Mouse (Mus musculus): ENCODE data around the gene Sprr2h. TPM values are rescaled to one million over a fixed set of nuclear protein-coding genes. Genes with fewer than 3 reads are reported as not detected.

The Sprr2h gene
- polyA plus RNA-seq, 2 experiments: 0.09 TPM; not detected in 1

DNA sequence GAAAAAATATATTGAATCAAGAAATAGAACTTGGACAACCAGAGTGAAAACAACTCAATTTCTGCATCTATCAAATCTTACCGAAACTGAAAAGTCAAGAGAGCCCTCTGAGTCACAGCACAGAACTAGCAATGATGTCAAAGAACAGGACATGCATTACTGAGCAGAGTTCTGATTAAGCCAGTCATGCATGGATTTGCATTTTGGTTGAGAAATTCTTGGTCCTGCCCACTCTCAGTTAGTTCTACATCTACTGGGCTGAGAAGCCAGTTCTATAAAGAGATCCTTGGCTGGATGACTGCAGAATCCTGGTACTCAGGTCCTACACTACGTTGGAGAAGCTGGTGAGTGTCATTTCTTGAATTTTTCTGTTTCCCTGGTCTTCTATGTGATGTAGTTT lies 11.9 kb upstream of the Sprr2h start:
- WGBS: 82% methylated on average over 2 of the region's 2 CpGs
- no peaks in the 10 kb centered on the region for H3K36me3 ChIP-seq (ENCODE audit: control insufficient read depth, insufficient read depth, low read length)
- no peaks in the 10 kb centered on the region for H3K9me3 ChIP-seq (ENCODE audit: control insufficient read depth, low read length)
- no peak overlapping the region for H3K4me3 ChIP-seq (replicated peaks; ENCODE audit: low read length)
- TF ChIP-seq POLR2A (IDR thresholded peaks at IDR 0.05; ENCODE audit: borderline replicate concordance, extremely low read depth, insufficient read depth, insufficient read length): no peak
- DNase-seq (ENCODE audit: low spot score) (no peak), ATAC-seq (ENCODE audit: low FRiP score, low read depth) (no peak)
- no peaks in the 10 kb centered on the region for H3K27me3 ChIP-seq (ENCODE audit: control insufficient read depth, insufficient read depth, low read length)
- no peak overlapping the region for H3K27ac ChIP-seq (replicated peaks; ENCODE audit: low read depth, low read length)
- H3K4me1 ChIP-seq (ENCODE audit: control insufficient read depth, insufficient read depth, low read length): no peaks in the 10 kb centered on the region
- no peak overlapping the region for H3K4me2 ChIP-seq (replicated peaks; ENCODE audit: low read depth, low read length, severe bottlenecking)
- H3K9ac ChIP-seq (ENCODE audit: low read depth, low read length, severe bottlenecking): no peak overlapping the region

GRCm38 (mm10) chr3:92394301-92394700 lies 8.8 kb downstream of the Sprr2h start:
- Histone ChIP-seq H3K9me3 (ENCODE audit: control insufficient read depth, low read length) (no peaks in the 10 kb centered on the region), H3K27me3 (ENCODE audit: control insufficient read depth, insufficient read depth, low read length) (no peaks in the 10 kb centered on the region), H3K36me3 (ENCODE audit: control insufficient read depth, insufficient read depth, low read length) (no peaks in the 10 kb centered on the region), H3K4me3 (replicated peaks; ENCODE audit: low read length) (no peak overlapping the region), H3K4me2 (replicated peaks; ENCODE audit: low read depth, low read length, severe bottlenecking) (no peak overlapping the region), H3K9ac (ENCODE audit: low read depth, low read length, severe bottlenecking) (no peak overlapping the region), H3K4me1 (ENCODE audit: control insufficient read depth, insufficient read depth, low read length) (no peaks in the 10 kb centered on the region), H3K27ac (replicated peaks; ENCODE audit: low read depth, low read length) (no peak overlapping the region)
- DNase-seq (ENCODE audit: low spot score) (no peak), ATAC-seq (ENCODE audit: low FRiP score, low read depth) (no peak)
- TF ChIP-seq POLR2A (IDR thresholded peaks at IDR 0.05; ENCODE audit: borderline replicate concordance, extremely low read depth, insufficient read depth, insufficient read length): no peak
- 62% methylated on average over 1 of the region's 1 CpGs for WGBS

- whole genome bisulfite sequencing: 88% methylated on average over 2 of the region's 2 CpGs
- ATAC-seq (ENCODE audit: low FRiP score, low read depth) (no peak), DNase-seq (ENCODE audit: low spot score) (no peak)
- no peak within 1 kb of the TSS for H3K4me2 ChIP-seq (replicated peaks; ENCODE audit: low read depth, low read length, severe bottlenecking)
- H3K4me1 ChIP-seq (ENCODE audit: control insufficient read depth, insufficient read depth, low read length): no peaks in the 10 kb centered on the region
- H3K9me3 ChIP-seq (ENCODE audit: control insufficient read depth, low read length): no peaks in the 10 kb centered on the region
- H3K4me3 ChIP-seq (replicated peaks; ENCODE audit: low read length): no peak within 1 kb of the TSS
- H3K9ac ChIP-seq (ENCODE audit: low read depth, low read length, severe bottlenecking): no peak within 1 kb of the TSS
- no peak within 1 kb of the TSS for H3K27ac ChIP-seq (replicated peaks; ENCODE audit: low read depth, low read length)
- H3K36me3 ChIP-seq (ENCODE audit: control insufficient read depth, insufficient read depth, low read length): no peaks in the 10 kb centered on the region
- no peaks in the 10 kb centered on the region for H3K27me3 ChIP-seq (ENCODE audit: control insufficient read depth, insufficient read depth, low read length)
- no peak for TF ChIP-seq POLR2A (IDR thresholded peaks at IDR 0.05; ENCODE audit: borderline replicate concordance, extremely low read depth, insufficient read depth, insufficient read length)
Measured at GRCm38 (mm10) chr3:92407691-92408090, 22.2 kb downstream of the Sprr2h start, which contains the start of gene Sprr2i. Sprr2i (plus strand) TSS chr3:92407991.

- H3K4me2 ChIP-seq (replicated peaks; ENCODE audit: low read depth, low read length, severe bottlenecking): no peak within 1 kb of the TSS
- no peaks in the 10 kb centered on the region for H3K9me3 ChIP-seq (ENCODE audit: control insufficient read depth, low read length)
- H3K4me3 ChIP-seq (replicated peaks; ENCODE audit: low read length): no peak within 1 kb of the TSS
- H3K9ac ChIP-seq (ENCODE audit: low read depth, low read length, severe bottlenecking): no peak within 1 kb of the TSS
- H3K36me3 ChIP-seq (ENCODE audit: control insufficient read depth, insufficient read depth, low read length): no peaks in the 10 kb centered on the region
- no peak within 1 kb of the TSS for H3K27ac ChIP-seq (replicated peaks; ENCODE audit: low read depth, low read length)
- no peaks in the 10 kb centered on the region for H3K4me1 ChIP-seq (ENCODE audit: control insufficient read depth, insufficient read depth, low read length)
- no peaks in the 10 kb centered on the region for H3K27me3 ChIP-seq (ENCODE audit: control insufficient read depth, insufficient read depth, low read length)
- DNase-seq (ENCODE audit: low spot score) (no peak), ATAC-seq (ENCODE audit: low FRiP score, low read depth) (no peak)
- TF ChIP-seq POLR2A (IDR thresholded peaks at IDR 0.05; ENCODE audit: borderline replicate concordance, extremely low read depth, insufficient read depth, insufficient read length): no peak
- 81% methylated on average over 2 of the region's 2 CpGs for WGBS
Measured at GRCm38 (mm10) chr3:92417782-92418181, 32.3 kb downstream of the Sprr2h start, which contains the start of gene Sprr2j-ps. Sprr2j-ps (plus strand) TSS chr3:92418082.

GRCm38 (mm10) chr3:92429323-92429722 lies 43.8 kb downstream of the Sprr2h start, which contains the start of gene Gm9774:
Gm9774 (minus strand) TSS chr3:92429423.
- Histone ChIP-seq H3K27me3 (ENCODE audit: control insufficient read depth, insufficient read depth, low read length) (no peaks in the 10 kb centered on the region), H3K9ac (ENCODE audit: low read depth, low read length, severe bottlenecking) (no peak within 1 kb of the TSS), H3K27ac (replicated peaks; ENCODE audit: low read depth, low read length) (no peak within 1 kb of the TSS), H3K4me2 (replicated peaks; ENCODE audit: low read depth, low read length, severe bottlenecking) (no peak within 1 kb of the TSS), H3K4me3 (replicated peaks; ENCODE audit: low read length) (no peak within 1 kb of the TSS), H3K36me3 (ENCODE audit: control insufficient read depth, insufficient read depth, low read length) (no peaks in the 10 kb centered on the region), H3K9me3 (ENCODE audit: control insufficient read depth, low read length) (no peaks in the 10 kb centered on the region), H3K4me1 (ENCODE audit: control insufficient read depth, insufficient read depth, low read length) (no peaks in the 10 kb centered on the region)
- DNase-seq (ENCODE audit: low spot score) (no peak), ATAC-seq (ENCODE audit: low FRiP score, low read depth) (no peak)
- no peak for TF ChIP-seq POLR2A (IDR thresholded peaks at IDR 0.05; ENCODE audit: borderline replicate concordance, extremely low read depth, insufficient read depth, insufficient read length)
- WGBS: 86% methylated on average over 6 of the region's 6 CpGs

GRCm38 (mm10) chr3:92432282-92432681 lies 46.8 kb downstream of the Sprr2h start, which contains the start of gene Sprr2k:
Sprr2k (plus strand) TSS chr3:92432582.
- Histone ChIP-seq H3K4me1 (ENCODE audit: control insufficient read depth, insufficient read depth, low read length) (no peaks in the 10 kb centered on the region), H3K27me3 (ENCODE audit: control insufficient read depth, insufficient read depth, low read length) (no peaks in the 10 kb centered on the region), H3K36me3 (ENCODE audit: control insufficient read depth, insufficient read depth, low read length) (no peaks in the 10 kb centered on the region), H3K4me2 (replicated peaks; ENCODE audit: low read depth, low read length, severe bottlenecking) (no peak within 1 kb of the TSS), H3K9ac (ENCODE audit: low read depth, low read length, severe bottlenecking) (no peak within 1 kb of the TSS), H3K27ac (replicated peaks; ENCODE audit: low read depth, low read length) (no peak within 1 kb of the TSS), H3K9me3 (ENCODE audit: control insufficient read depth, low read length) (no peaks in the 10 kb centered on the region), H3K4me3 (replicated peaks; ENCODE audit: low read length) (no peak within 1 kb of the TSS)
- no peak for TF ChIP-seq POLR2A (IDR thresholded peaks at IDR 0.05; ENCODE audit: borderline replicate concordance, extremely low read depth, insufficient read depth, insufficient read length)
- ATAC-seq (ENCODE audit: low FRiP score, low read depth): no peak
- WGBS: 84% methylated on average over 2 of the region's 2 CpGs
- DNase-seq (ENCODE audit: low spot score): no peak

Other genes with a start within 250 kb of the Sprr2h start
- not detected in 2 replicates for gene Lelp1, start 242.9 kb upstream of the Sprr2h start, polyA plus RNA-seq (2012; rRNA removed)
- not detected in 2 replicates for gene Lelp1, start 242.9 kb upstream of the Sprr2h start, polyA plus RNA-seq (2014; fragmentation: Nextera tagmentation; extraction: Ambion mirVana)
- gene Sprr2a1, start 169.9 kb upstream of the Sprr2h start, polyA plus RNA-seq (2012; rRNA removed): 0.19 and 0.29 TPM in 2 replicates
- gene Sprr2a1, start 169.9 kb upstream of the Sprr2h start, polyA plus RNA-seq (2014; fragmentation: Nextera tagmentation; extraction: Ambion mirVana): 0.26 and 0.45 TPM in 2 replicates
- 10.2 and 21.5 TPM in 2 replicates for gene Sprr2a2, start 169.8 kb upstream of the Sprr2h start, polyA plus RNA-seq (2012; rRNA removed)
- gene Sprr2a2, start 169.8 kb upstream of the Sprr2h start, polyA plus RNA-seq (2014; fragmentation: Nextera tagmentation; extraction: Ambion mirVana): 9.4 and 9.7 TPM in 2 replicates
- gene Sprr2a3, start 100.3 kb upstream of the Sprr2h start, polyA plus RNA-seq (2012; rRNA removed): 0.63 TPM in 2 replicates
- 0.44 and 0.52 TPM in 2 replicates for gene Sprr2a3, start 100.3 kb upstream of the Sprr2h start, polyA plus RNA-seq (2014; fragmentation: Nextera tagmentation; extraction: Ambion mirVana)
- not detected in 2 replicates for gene Sprr2b, start 69.1 kb upstream of the Sprr2h start, polyA plus RNA-seq (2012; rRNA removed)
- gene Sprr2b, start 69.1 kb upstream of the Sprr2h start, polyA plus RNA-seq (2014; fragmentation: Nextera tagmentation; extraction: Ambion mirVana): not detected in 2 replicates
- not detected in 2 replicates for gene Sprr2d, start 46.5 kb upstream of the Sprr2h start, polyA plus RNA-seq (2012; rRNA removed)
- not detected in 2 replicates for gene Sprr2d, start 46.5 kb upstream of the Sprr2h start, polyA plus RNA-seq (2014; fragmentation: Nextera tagmentation; extraction: Ambion mirVana)
- not detected in 2 replicates for gene Sprr2e, start 33.5 kb upstream of the Sprr2h start, polyA plus RNA-seq (2012; rRNA removed)
- not detected in 2 replicates for gene Sprr2e, start 33.5 kb upstream of the Sprr2h start, polyA plus RNA-seq (2014; fragmentation: Nextera tagmentation; extraction: Ambion mirVana)
- gene Sprr2f, start 20.5 kb upstream of the Sprr2h start, polyA plus RNA-seq (2012; rRNA removed): 0.27 and 0.43 TPM in 2 replicates
- not detected in 2 replicates for gene Sprr2f, start 20.5 kb upstream of the Sprr2h start, polyA plus RNA-seq (2014; fragmentation: Nextera tagmentation; extraction: Ambion mirVana)
- gene Sprr2i, start 22.3 kb downstream of the Sprr2h start, polyA plus RNA-seq (2012; rRNA removed): not detected in 2 replicates
- not detected in 2 replicates for gene Sprr2i, start 22.3 kb downstream of the Sprr2h start, polyA plus RNA-seq (2014; fragmentation: Nextera tagmentation; extraction: Ambion mirVana)
- not detected in 2 replicates for gene Sprr2j-ps, start 32.4 kb downstream of the Sprr2h start, polyA plus RNA-seq (2012; rRNA removed)
- 0.39 TPM in 1 of 2 replicates, not detected in the other for gene Sprr2j-ps, start 32.4 kb downstream of the Sprr2h start, polyA plus RNA-seq (2014; fragmentation: Nextera tagmentation; extraction: Ambion mirVana)
- gene Gm9774, start 43.7 kb downstream of the Sprr2h start, polyA plus RNA-seq (2012; rRNA removed): 6.2 and 7.4 TPM in 2 replicates
- 5.1 and 5.9 TPM in 2 replicates for gene Gm9774, start 43.7 kb downstream of the Sprr2h start, polyA plus RNA-seq (2014; fragmentation: Nextera tagmentation; extraction: Ambion mirVana)
- not detected in 2 replicates for gene Sprr2k, start 46.9 kb downstream of the Sprr2h start, polyA plus RNA-seq (2012; rRNA removed)
- gene Sprr2k, start 46.9 kb downstream of the Sprr2h start, polyA plus RNA-seq (2014; fragmentation: Nextera tagmentation; extraction: Ambion mirVana): not detected in 2 replicates
- 6.1 and 6.3 TPM in 2 replicates for gene Sprr1b, start 53.1 kb downstream of the Sprr2h start, polyA plus RNA-seq (2012; rRNA removed)
- gene Sprr1b, start 53.1 kb downstream of the Sprr2h start, polyA plus RNA-seq (2014; fragmentation: Nextera tagmentation; extraction: Ambion mirVana): 8.4 and 15.7 TPM in 2 replicates
- gene Sprr3, start 73.0 kb downstream of the Sprr2h start, polyA plus RNA-seq (2012; rRNA removed): not detected in 2 replicates
- 0.25 TPM in 1 of 2 replicates, not detected in the other for gene Sprr3, start 73.0 kb downstream of the Sprr2h start, polyA plus RNA-seq (2014; fragmentation: Nextera tagmentation; extraction: Ambion mirVana)
- 6.4 and 6.5 TPM in 2 replicates for gene Sprr1a, start 100.2 kb downstream of the Sprr2h start, polyA plus RNA-seq (2012; rRNA removed)
- gene Sprr1a, start 100.2 kb downstream of the Sprr2h start, polyA plus RNA-seq (2014; fragmentation: Nextera tagmentation; extraction: Ambion mirVana): 12.7 and 21.2 TPM in 2 replicates
- gene Sprr4, start 114.8 kb downstream of the Sprr2h start, polyA plus RNA-seq (2012; rRNA removed): not detected in 2 replicates
- gene Sprr4, start 114.8 kb downstream of the Sprr2h start, polyA plus RNA-seq (2014; fragmentation: Nextera tagmentation; extraction: Ambion mirVana): not detected in 2 replicates
- not detected in 2 replicates for gene 2310046K23Rik, start 148.8 kb downstream of the Sprr2h start, polyA plus RNA-seq (2012; rRNA removed)
- not detected in 2 replicates for gene 2310046K23Rik, start 148.8 kb downstream of the Sprr2h start, polyA plus RNA-seq (2014; fragmentation: Nextera tagmentation; extraction: Ambion mirVana)
- gene Ivl, start 188.1 kb downstream of the Sprr2h start, polyA plus RNA-seq (2012; rRNA removed): 0.12 and 0.14 TPM in 2 replicates
- gene Ivl, start 188.1 kb downstream of the Sprr2h start, polyA plus RNA-seq (2014; fragmentation: Nextera tagmentation; extraction: Ambion mirVana): 0.14 and 0.72 TPM in 2 replicates
- not detected in 2 replicates for gene Smcp, start 203.3 kb downstream of the Sprr2h start, polyA plus RNA-seq (2012; rRNA removed)
- not detected in 2 replicates for gene Smcp, start 203.3 kb downstream of the Sprr2h start, polyA plus RNA-seq (2014; fragmentation: Nextera tagmentation; extraction: Ambion mirVana)
- gene 2210017I01Rik, start 221.8 kb downstream of the Sprr2h start, polyA plus RNA-seq (2012; rRNA removed): not detected in 2 replicates
- gene 2210017I01Rik, start 221.8 kb downstream of the Sprr2h start, polyA plus RNA-seq (2014; fragmentation: Nextera tagmentation; extraction: Ambion mirVana): not detected in 2 replicates
- gene Lce6a, start 236.0 kb downstream of the Sprr2h start, polyA plus RNA-seq (2012; rRNA removed): not detected in 2 replicates
- gene Lce6a, start 236.0 kb downstream of the Sprr2h start, polyA plus RNA-seq (2014; fragmentation: Nextera tagmentation; extraction: Ambion mirVana): 0.59 TPM in 1 of 2 replicates, not detected in the other